Mouse (Mus musculus) adrenal gland, postnatal 4 days (tissue): ENCODE results near the gene Plekhb1. TPM values are rescaled to one million over a fixed set of nuclear protein-coding genes. Genes with fewer than 3 reads are reported as not detected.

Experiments
- total RNA-seq, 2 experiments: library from RNA; stranded (reverse); gene quantifications; 2 replicates each; pipeline ENCODE4 v1.2.3; 2021

The Plekhb1 gene
- total RNA-seq, 2 experiments from 2014 or later = 8.7 to 10.1 TPM

Other genes with a start within 250 kb of the Plekhb1 start
- 1 to 10 TPM; 2.7 to 3.6 TPM for gene Ucp3, start 189.4 kb downstream of the Plekhb1 start, total RNA-seq
- 100 to 1,000 TPM; 344 to 355 TPM for gene Ucp2, start 169.1 kb downstream of the Plekhb1 start, total RNA-seq
- gene Dnajb13, start 147.5 kb downstream of the Plekhb1 start, total RNA-seq = under 1 TPM in 1 of 2 experiments, not detected in 1; 0.23 TPM
- 10 to 100 TPM in 1 of 2 experiments, 1 to 10 TPM in 1; 9.8 to 11.0 TPM for gene Coa4, start 125.3 kb downstream of the Plekhb1 start, total RNA-seq
- gene Rab6a, start 55.0 kb downstream of the Plekhb1 start, total RNA-seq = 10 to 100 TPM; 68.5 to 79.0 TPM
- gene Mrpl48, start 54.1 kb downstream of the Plekhb1 start, total RNA-seq = 10 to 100 TPM; 64.5 to 67.5 TPM
- 10 to 100 TPM; 72.3 to 87.5 TPM for gene Fam168a, start 44.2 kb upstream of the Plekhb1 start, total RNA-seq
- 1 to 10 TPM; 5.8 to 6.0 TPM for gene Relt, start 201.0 kb upstream of the Plekhb1 start, total RNA-seq